Mouse (Mus musculus) forebrain, embryonic 11.5 days (tissue): ENCODE measurements around the gene BC107364. TPM values are rescaled to one million over a fixed set of nuclear protein-coding genes. Genes with fewer than 3 reads are reported as not detected.
"Not testable (repeated sequence)": the region's sequence is repeated elsewhere in the genome, so short reads cannot be mapped to it uniquely, and the experiment has no call there.

ENCODE experiments used
- ATAC-seq: fragments of 200-750 bp; cut with Nextera tagmentation; replicated peaks from 2 replicates; pipeline ENCODE4 v1.8.0; 2017; ENCODE audit warnings: moderate TSS enrichment; ENCODE audit not compliant: low FRiP score
- DNase-seq: peaks from one replicate; pipeline ENCODE4 v3.0.0-alpha.2; 2017; ENCODE audit warnings: low spot score
- H3K27ac ChIP-seq: fragments of 300-500 bp; sonication (generic); 2 replicates; pipeline ENCODE4 v1.5.1; 2014; ENCODE audit warnings: low read depth, low read length
- H3K27me3 ChIP-seq: fragments of 300-500 bp; sonication (generic); 2 replicates; pipeline ENCODE4 v1.6.1; 2014; ENCODE audit warnings: mild to moderate bottlenecking, low read length, mixed read lengths; ENCODE audit not compliant: control insufficient read depth, insufficient read depth
- H3K36me3 ChIP-seq: fragments of 300-500 bp; sonication (generic); 2 replicates; pipeline ENCODE4 v1.6.1; 2014; ENCODE audit warnings: mild to moderate bottlenecking, low read length, moderate library complexity, mixed read lengths; ENCODE audit not compliant: control insufficient read depth, insufficient read depth
- H3K4me1 ChIP-seq: fragments of 300-500 bp; sonication (generic); replicated peaks from 2 replicates; pipeline ENCODE4 v1.6.1; 2014; ENCODE audit warnings: low read length, mixed read lengths; ENCODE audit not compliant: control insufficient read depth, insufficient read depth
- H3K4me2 ChIP-seq: fragments of 300-500 bp; sonication (generic); 2 replicates; pipeline ENCODE4 v1.6.1; 2014; ENCODE audit warnings: low read depth, mild to moderate bottlenecking, low read length, moderate library complexity, mixed read lengths; ENCODE audit not compliant: severe bottlenecking
- H3K4me3 ChIP-seq: fragments of 300-500 bp; sonication (generic); 2 replicates; pipeline ENCODE4 v1.5.1; 2014; ENCODE audit warnings: low read depth, low read length
- H3K9ac ChIP-seq: fragments of 300-500 bp; sonication (generic); 2 replicates; pipeline ENCODE4 v1.6.1; 2014; ENCODE audit warnings: low read length
- H3K9me3 ChIP-seq: fragments of 300-500 bp; sonication (generic); 2 replicates; pipeline ENCODE4 v1.6.1; 2016; ENCODE audit warnings: low read length, mixed read lengths; ENCODE audit not compliant: control insufficient read depth
- WGBS: fragments of 180-500 bp; shearing (Covaris S2); extraction: QIAGEN DNeasy Blood & Tissue Kit; methylation state at CpG from one replicate; pipeline ENCODE4 v1.1.7; 2014; 5-methylcytosine and 5-hydroxymethylcytosine counted together
- polyA plus RNA-seq: library from polyadenylated mRNA; unstranded; fragments of >200 nt; fragmentation: Nextera tagmentation; extraction: Ambion mirVana; gene quantifications from 2 replicates; pipeline ENCODE4 v1.2.1, GENCODE M21; 2014

The BC107364 gene
- polyA plus RNA-seq, 1 experiment from 2014 or later: not detected

GRCm38 (mm10) chr3:96398911-96399310 lies 53.2 kb downstream of the BC107364 start:
- no peak for ATAC-seq
- H3K27me3 ChIP-seq: peaks cover 62% of the 10 kb centered on the region
- H3K4me2 ChIP-seq: no peak overlapping the region
- under 1% methylated on average over 5 of the region's 5 CpGs for WGBS
- no peak for DNase-seq
- H3K9me3 ChIP-seq: no peaks in the 10 kb centered on the region
- no peak overlapping the region for H3K9ac ChIP-seq
- no peak overlapping the region for H3K27ac ChIP-seq
- peaks cover 5% of the 10 kb centered on the region for H3K4me1 ChIP-seq
- H3K4me3 ChIP-seq: no peak overlapping the region
- H3K36me3 ChIP-seq: no peaks in the 10 kb centered on the region

GRCm38 (mm10) chr3:96396857-96397256 lies 55.2 kb downstream of the BC107364 start:
- H3K27ac ChIP-seq: no peak overlapping the region
- ATAC-seq (no peak), DNase-seq (no peak)
- H3K4me1 ChIP-seq: peaks cover 5% of the 10 kb centered on the region
- WGBS: 98% methylated on average over 7 of the region's 7 CpGs
- H3K4me3 ChIP-seq: no peak overlapping the region
- no peaks in the 10 kb centered on the region for H3K36me3 ChIP-seq
- no peak overlapping the region for H3K9ac ChIP-seq
- H3K9me3 ChIP-seq: no peaks in the 10 kb centered on the region
- peaks cover 48% of the 10 kb centered on the region for H3K27me3 ChIP-seq
- no peak overlapping the region for H3K4me2 ChIP-seq

GRCm38 (mm10) chr3:96387202-96387601 lies 64.9 kb downstream of the BC107364 start:
- ATAC-seq, H3K4me2 ChIP-seq, H3K9me3 ChIP-seq, DNase-seq, H3K4me1 ChIP-seq, H3K4me3 ChIP-seq, H3K36me3 ChIP-seq, H3K27ac ChIP-seq, H3K9ac ChIP-seq: not testable (repeated sequence)
- no CpG with 5 or more reads among the region's 18 CpGs for WGBS
- H3K27me3 ChIP-seq: peaks cover 23% of the 10 kb centered on the region

Other genes starting within 250 kb of the BC107364 start
- 75.7 and 83.7 TPM in 2 replicates for gene Bola1, start 232.6 kb downstream of the BC107364 start, polyA plus RNA-seq
- 0.71 TPM in 1 of 2 replicates, not detected in the other for gene Hist2h2ab, start 232.4 kb downstream of the BC107364 start, polyA plus RNA-seq
- 16.5 and 18.7 TPM in 2 replicates for gene Hist2h2ac, start 231.4 kb downstream of the BC107364 start, polyA plus RNA-seq
- 14.3 and 15.8 TPM in 2 replicates for gene Hist2h2be, start 231.2 kb downstream of the BC107364 start, polyA plus RNA-seq
- gene Hist2h3c2, start 213.2 kb downstream of the BC107364 start, polyA plus RNA-seq: 12.8 and 14.8 TPM in 2 replicates
- gene Hist2h2aa2, start 212.0 kb downstream of the BC107364 start, polyA plus RNA-seq: 29.2 and 49.8 TPM in 2 replicates
- 18.7 and 28.2 TPM in 2 replicates for gene Hist2h2aa1, start 206.8 kb downstream of the BC107364 start, polyA plus RNA-seq
- gene Hist2h3c1, start 205.6 kb downstream of the BC107364 start, polyA plus RNA-seq: 2.3 TPM in 1 of 2 replicates, not detected in the other
- 6.8 and 7.5 TPM in 2 replicates for gene Hist2h4, start 189.0 kb downstream of the BC107364 start, polyA plus RNA-seq
- 99.6 and 105 TPM in 2 replicates for gene Hist2h3b, start 183.7 kb downstream of the BC107364 start, polyA plus RNA-seq
- gene Hist2h2bb, start 182.6 kb downstream of the BC107364 start, polyA plus RNA-seq: 24.1 and 28.7 TPM in 2 replicates
- 0.95 and 2.6 TPM in 2 replicates for gene Fcgr1, start 158.3 kb downstream of the BC107364 start, polyA plus RNA-seq
- 0.69 and 0.77 TPM in 2 replicates for gene Hfe2, start 72.9 kb upstream of the BC107364 start, polyA plus RNA-seq
- 45.5 and 46.3 TPM in 2 replicates for gene Txnip, start 105.7 kb upstream of the BC107364 start, polyA plus RNA-seq
- gene Gm16253, start 124.7 kb upstream of the BC107364 start, polyA plus RNA-seq: 1.0 TPM in 1 of 2 replicates, not detected in the other
- 22.0 and 28.4 TPM in 2 replicates for gene Polr3gl, start 141.9 kb upstream of the BC107364 start, polyA plus RNA-seq
- gene Ankrd34a, start 144.3 kb upstream of the BC107364 start, polyA plus RNA-seq: 1.9 and 2.4 TPM in 2 replicates
- 5.5 TPM in 2 replicates for gene Lix1l, start 148.8 kb upstream of the BC107364 start, polyA plus RNA-seq
- gene Rbm8a, start 177.6 kb upstream of the BC107364 start, polyA plus RNA-seq: 198 and 199 TPM in 2 replicates
- 41.3 and 41.6 TPM in 2 replicates for gene Pex11b, start 183.1 kb upstream of the BC107364 start, polyA plus RNA-seq
- 0.09 TPM in 1 of 2 replicates, not detected in the other for gene Gm42957, start 183.2 kb upstream of the BC107364 start, polyA plus RNA-seq
- gene Itga10, start 193.3 kb upstream of the BC107364 start, polyA plus RNA-seq: 0.65 and 0.87 TPM in 2 replicates
- gene Ankrd35, start 217.8 kb upstream of the BC107364 start, polyA plus RNA-seq: 0.27 and 0.37 TPM in 2 replicates
- gene Pias3, start 244.1 kb upstream of the BC107364 start, polyA plus RNA-seq: 40.2 and 45.2 TPM in 2 replicates